Mouse (Mus musculus): ENCODE results near the gene Adgra3.

GRCm38 (mm10) chr5:50026148-50026547, 32.7 kb downstream of the Adgra3 start:
- TF ChIP-seq POLR2A (IDR thresholded peaks at IDR 0.05; ENCODE audit: insufficient read length, low read depth) = no peak
- TF ChIP-seq POLR2AphosphoS2 (IDR thresholded peaks at IDR 0.05; ENCODE audit: insufficient read length, low read depth) = no peak
- TF ChIP-seq TCF3 (IDR thresholded peaks at IDR 0.05; ENCODE audit: insufficient read length, low read depth) = no peak
- TF ChIP-seq E2F4 (IDR thresholded peaks at IDR 0.05; ENCODE audit: insufficient read depth) = no peak
- TF ChIP-seq MAX (IDR thresholded peaks at IDR 0.05; ENCODE audit: low read depth) = no peak
